Mouse (Mus musculus) liver, adult 2 months (tissue): ENCODE results near the gene Thsd7b.

Experiments
- CTCF ChIP-seq: fragments of 200-500 bp; IDR thresholded peaks from 2 replicates; pipeline ENCODE4 v1.5.1; 2011; ENCODE audit warnings: low read depth, low read length, control low read depth
- POLR2A ChIP-seq: fragments of 200-500 bp; IDR thresholded peaks from 2 replicates; pipeline ENCODE4 v1.6.1; 2011; ENCODE audit warnings: low read length, control low read depth; ENCODE audit not compliant: insufficient read depth; ENCODE audit errors: extremely low read depth

DNA sequence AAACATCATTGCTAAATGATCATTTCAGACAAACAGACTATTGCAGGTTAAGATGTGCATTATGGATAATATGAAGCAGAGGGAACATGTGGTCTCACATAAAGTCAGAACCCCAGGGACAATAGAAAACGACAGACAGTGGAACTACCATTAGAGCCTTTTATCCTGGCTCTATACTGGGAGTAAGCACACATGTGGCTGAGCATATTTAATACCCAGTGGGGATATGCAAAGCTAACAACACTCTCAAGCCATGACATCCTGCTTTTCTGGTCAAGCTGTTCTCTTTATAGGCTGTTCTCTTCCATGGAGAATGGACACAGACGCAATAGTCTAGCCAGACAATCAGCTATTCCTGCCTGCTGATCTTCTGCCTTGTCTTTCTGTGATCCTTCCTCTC, 191.3 kb downstream of the Thsd7b start:
- no peak for TF ChIP-seq CTCF
- no peak for TF ChIP-seq POLR2A
